Mouse (Mus musculus) liver, embryonic 14.5 days (tissue): ENCODE measurements around the gene Ndufb8. TPM values are rescaled to one million over a fixed set of nuclear protein-coding genes. Genes with fewer than 3 reads are reported as not detected.

Experiments
- ATAC-seq: fragments of 200-750 bp; cut with Nextera tagmentation; 2 replicates; pipeline ENCODE4 v1.8.0; 2017; ENCODE audit warnings: moderate number of reproducible peaks, mild to moderate bottlenecking, moderate library complexity; ENCODE audit not compliant: insufficient read depth
- DNase-seq, 3 experiments: peaks; one replicate each; pipeline ENCODE4 v3.0.0-alpha.2; 2012 to 2013; ENCODE audit warnings: low read depth in 3 of 3, low spot score in 3 of 3
- H3K27ac ChIP-seq: fragments of 300-500 bp; sonication (generic); 2 replicates; pipeline ENCODE4 v1.5.1; 2014; ENCODE audit warnings: moderate library complexity, mild to moderate bottlenecking, control low read depth, inconsistent platforms
- H3K27me3 ChIP-seq: fragments of 300-500 bp; sonication (generic); 2 replicates; pipeline ENCODE4 v1.6.1; 2014; ENCODE audit warnings: mild to moderate bottlenecking, low read length, moderate library complexity; ENCODE audit not compliant: control insufficient read depth, insufficient read depth
- H3K36me3 ChIP-seq: fragments of 300-500 bp; sonication (generic); replicated peaks from 2 replicates; pipeline ENCODE4 v1.6.1; 2014; ENCODE audit warnings: low read depth; ENCODE audit not compliant: control insufficient read depth, insufficient read depth
- H3K4me1 ChIP-seq, 2 experiments: fragments of 200-500 bp in 1 of 2; fragments of 300-500 bp in 1 of 2; sonication (generic) in 1 of 2; replicated peaks; 2 replicates each; pipeline ENCODE4 v1.6.1; 2012 to 2014; ENCODE audit warnings: antibody characterized with exemption in 1 of 2, inconsistent platforms in 1 of 2, low read length in 1 of 2; ENCODE audit not compliant: control insufficient read depth in 2 of 2, insufficient read depth in 2 of 2
- H3K4me2 ChIP-seq: fragments of 300-500 bp; sonication (generic); 2 replicates; pipeline ENCODE4 v1.6.1; 2014; ENCODE audit warnings: low read depth, mild to moderate bottlenecking, control low read depth, moderate library complexity
- H3K4me3 ChIP-seq, 2 experiments: fragments of 200-500 bp in 1 of 2; fragments of 300-500 bp in 1 of 2; sonication (generic) in 1 of 2; 2 replicates each; pipeline ENCODE4 v1.5.1; 2012 to 2014; ENCODE audit warnings: low read depth in 2 of 2, low read length in 2 of 2, mild to moderate bottlenecking in 2 of 2, control low read depth in 1 of 2, inconsistent platforms in 1 of 2, moderate library complexity in 1 of 2; ENCODE audit not compliant: insufficient read depth in 1 of 2
- H3K9ac ChIP-seq: fragments of 300-500 bp; sonication (generic); replicated peaks from 2 replicates; pipeline ENCODE4 v1.6.1; 2014; ENCODE audit warnings: mild to moderate bottlenecking, control low read depth, moderate library complexity
- H3K9me3 ChIP-seq: fragments of 300-500 bp; sonication (generic); 2 replicates; pipeline ENCODE4 v1.6.1; 2016; ENCODE audit warnings: low read length, mixed read lengths; ENCODE audit not compliant: control insufficient read depth
- CTCF ChIP-seq: IDR thresholded peaks from 2 replicates; pipeline ENCODE4 v1.5.1; 2016; ENCODE audit warnings: antibody characterized with exemption, low read depth, control low read depth
- EP300 ChIP-seq: IDR thresholded peaks from 2 replicates; pipeline ENCODE4 v1.6.1; 2016; ENCODE audit warnings: antibody characterized with exemption, low read depth
- WGBS: fragments of 180-500 bp; shearing (Covaris S2); extraction: QIAGEN DNeasy Blood & Tissue Kit; methylation state at CpG from one replicate; pipeline ENCODE4 v1.1.7; 2014; ENCODE audit not compliant: insufficient replicate concordance; 5-methylcytosine and 5-hydroxymethylcytosine counted together
- polyA plus RNA-seq, 2 experiments: library from polyadenylated mRNA; depleted of rRNA in 1 of 2; stranded (reverse) in 1 of 2; unstranded in 1 of 2; fragments of >200 nt; fragmentation: Nextera tagmentation in 1 of 2; extraction: Ambion mirVana in 1 of 2; gene quantifications; 2 replicates each; pipeline versions ENCODE4 v1.2.1 to v1.2.3; 2012 to 2014

The Ndufb8 gene
- polyA plus RNA-seq, 2 experiments: 209 to 349 TPM

DNA sequence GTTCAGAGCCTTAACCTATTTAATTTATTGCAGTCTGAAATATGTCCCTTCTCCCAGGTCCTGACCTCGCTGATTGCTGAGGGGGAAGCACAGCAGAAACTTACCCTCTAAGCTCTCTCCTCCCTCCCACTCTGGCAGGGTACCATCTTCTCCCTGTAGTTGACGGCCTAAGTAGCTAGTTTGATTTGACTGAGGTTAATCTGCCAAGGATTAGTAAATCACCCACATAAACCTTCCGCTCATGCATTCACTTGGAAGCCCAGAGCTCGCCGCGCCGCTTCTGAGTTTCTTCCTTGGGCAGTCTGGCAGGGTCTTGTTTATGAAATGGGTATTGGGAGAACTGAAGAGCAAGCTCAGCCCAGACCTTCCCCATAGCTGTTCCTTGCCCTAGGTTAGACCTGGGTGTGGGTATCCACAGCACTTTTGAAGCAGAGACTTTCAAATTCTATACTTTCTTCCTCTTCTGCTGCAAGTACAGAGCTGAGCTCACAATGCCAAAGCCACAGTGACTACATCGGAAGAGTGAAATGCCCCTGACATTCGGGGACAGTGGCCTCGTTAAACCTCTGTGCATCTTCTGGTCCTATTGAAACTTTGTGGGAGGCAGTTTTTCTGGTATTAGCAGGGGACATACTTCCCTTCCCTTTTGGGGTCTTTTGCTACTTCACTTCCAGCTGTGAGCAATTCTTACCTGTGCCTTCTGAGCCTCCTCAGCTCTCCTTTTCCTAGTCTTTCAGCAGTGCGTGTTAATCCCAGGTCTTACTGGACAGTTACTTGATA is 42.0 kb downstream of the Ndufb8 start:
- H3K4me3 ChIP-seq: no peak overlapping the region
- no peaks in the 10 kb centered on the region for H3K4me1 ChIP-seq
- no peak for TF ChIP-seq EP300
- TF ChIP-seq CTCF: no peak
- no peak overlapping the region for H3K9ac ChIP-seq
- H3K36me3 ChIP-seq: no peaks in the 10 kb centered on the region
- no peak for ATAC-seq
- H3K27ac ChIP-seq: no peak overlapping the region
- WGBS: 25% methylated on average over 11 of the region's 11 CpGs
- no peak for DNase-seq
- peaks cover 62% of the 10 kb centered on the region for H3K27me3 ChIP-seq
- no peaks in the 10 kb centered on the region for H3K9me3 ChIP-seq
- H3K4me2 ChIP-seq: no peak overlapping the region

DNA sequence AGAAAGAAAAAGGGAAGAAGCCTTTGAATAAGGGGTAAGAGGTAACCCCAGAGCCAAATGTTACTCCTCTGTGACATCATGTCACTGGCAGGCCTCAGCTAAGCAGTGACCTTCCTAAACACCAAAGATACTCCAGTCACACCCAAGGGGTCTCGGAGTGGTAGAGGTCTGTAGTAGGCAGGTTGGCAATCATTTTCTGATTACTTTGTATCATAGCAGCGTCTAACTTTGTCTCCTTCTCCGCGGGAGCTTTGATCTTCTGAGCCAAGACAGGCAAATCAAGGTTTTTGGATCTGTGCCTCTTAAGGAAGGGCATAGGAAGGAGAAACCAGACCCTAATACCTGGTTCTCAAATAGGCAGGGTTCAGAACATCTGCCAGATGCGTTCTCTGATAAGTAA is 42.6 kb downstream of the Ndufb8 start:
- no peak overlapping the region for H3K9ac ChIP-seq
- peaks cover 62% of the 10 kb centered on the region for H3K27me3 ChIP-seq
- TF ChIP-seq EP300: no peak
- TF ChIP-seq CTCF: no peak
- no peak for ATAC-seq
- no peaks in the 10 kb centered on the region for H3K36me3 ChIP-seq
- WGBS: 26% methylated on average over 5 of the region's 5 CpGs
- no peak overlapping the region for H3K4me2 ChIP-seq
- DNase-seq: no peak
- H3K9me3 ChIP-seq: no peaks in the 10 kb centered on the region
- no peaks in the 10 kb centered on the region for H3K4me1 ChIP-seq
- H3K27ac ChIP-seq: no peak overlapping the region
- no peak overlapping the region for H3K4me3 ChIP-seq

DNA sequence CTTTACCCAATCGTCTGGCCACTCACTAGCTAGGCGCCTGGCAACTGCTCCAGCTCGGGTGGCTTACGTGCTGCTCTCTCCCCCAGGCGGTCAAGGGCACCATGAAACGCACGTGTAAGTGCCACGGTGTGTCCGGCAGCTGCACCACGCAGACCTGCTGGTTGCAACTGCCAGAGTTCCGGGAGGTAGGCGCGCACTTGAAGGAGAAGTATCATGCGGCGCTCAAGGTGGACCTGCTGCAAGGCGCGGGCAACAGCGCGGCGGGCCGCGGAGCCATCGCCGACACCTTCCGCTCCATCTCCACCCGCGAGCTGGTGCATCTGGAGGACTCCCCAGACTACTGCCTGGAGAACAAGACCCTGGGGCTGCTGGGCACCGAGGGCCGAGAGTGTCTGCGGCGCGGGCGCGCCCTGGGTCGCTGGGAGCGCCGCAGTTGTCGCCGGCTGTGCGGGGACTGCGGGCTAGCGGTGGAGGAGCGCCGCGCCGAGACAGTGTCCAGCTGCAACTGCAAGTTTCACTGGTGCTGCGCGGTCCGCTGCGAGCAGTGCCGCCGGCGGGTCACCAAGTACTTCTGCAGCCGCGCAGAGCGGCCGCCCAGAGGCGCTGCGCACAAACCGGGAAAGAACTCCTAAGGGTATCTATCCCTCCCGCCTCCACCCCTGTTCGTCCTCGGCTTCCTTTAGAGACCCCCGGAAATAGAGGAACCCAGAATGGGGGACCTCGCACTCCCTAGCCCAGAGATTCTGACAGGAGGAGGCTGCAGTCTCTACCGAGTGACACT is 43.6 kb downstream of the Ndufb8 start:
- peak overlapping the region; percentile 38 for H3K4me2 ChIP-seq
- 1% methylated on average over 66 of the region's 66 CpGs for WGBS
- no peak for DNase-seq
- no peak overlapping the region for H3K9ac ChIP-seq
- ATAC-seq: no peak
- H3K27me3 ChIP-seq: peaks cover 62% of the 10 kb centered on the region
- TF ChIP-seq EP300: no peak
- no peak for TF ChIP-seq CTCF
- no peaks in the 10 kb centered on the region for H3K4me1 ChIP-seq
- peak overlapping the region in 1 of 2 experiments; percentile 20; a peak in 1 of 4 replicates for H3K4me3 ChIP-seq
- H3K27ac ChIP-seq: no peak overlapping the region
- no peaks in the 10 kb centered on the region for H3K36me3 ChIP-seq
- H3K9me3 ChIP-seq: no peaks in the 10 kb centered on the region

DNA sequence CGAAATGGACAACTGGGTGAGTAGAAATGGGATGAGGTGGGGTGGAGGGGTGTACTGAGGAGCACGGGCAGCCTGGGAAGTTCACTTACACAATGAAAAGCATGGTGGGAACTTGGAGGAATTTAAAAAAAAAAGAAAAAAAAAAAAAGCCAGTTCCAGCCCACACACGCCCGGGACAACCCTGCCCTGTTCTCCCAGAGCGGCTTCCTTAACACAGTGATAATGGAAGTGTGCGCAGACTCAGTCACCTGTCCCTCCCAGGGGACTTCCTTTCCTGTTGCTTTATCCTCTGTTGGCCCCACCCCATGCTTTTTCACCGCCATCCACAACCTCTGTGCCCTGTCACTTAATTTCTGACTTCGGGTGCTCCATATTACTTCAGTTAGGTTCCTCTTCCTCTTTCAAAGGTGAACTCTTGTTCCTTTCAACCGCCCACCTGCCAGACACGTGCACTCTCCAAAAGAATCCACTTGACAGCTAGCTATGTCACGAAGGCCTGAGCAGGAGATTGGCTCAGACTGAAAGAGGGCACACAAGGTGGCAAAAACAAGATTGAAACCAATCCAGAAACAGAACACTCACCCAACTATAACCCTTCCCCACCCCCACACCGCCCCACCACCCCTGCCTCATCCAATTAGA is 44.6 kb downstream of the Ndufb8 start:
- TF ChIP-seq CTCF (no peak), EP300 (no peak)
- ATAC-seq: no peak
- H3K9me3 ChIP-seq: no peaks in the 10 kb centered on the region
- H3K27ac ChIP-seq: no peak overlapping the region
- WGBS: 6% methylated on average over 12 of the region's 12 CpGs
- H3K27me3 ChIP-seq: peaks cover 62% of the 10 kb centered on the region
- H3K36me3 ChIP-seq: no peaks in the 10 kb centered on the region
- no peak overlapping the region for H3K9ac ChIP-seq
- H3K4me2 ChIP-seq: no peak overlapping the region
- no peak for DNase-seq
- no peak overlapping the region for H3K4me3 ChIP-seq
- no peaks in the 10 kb centered on the region for H3K4me1 ChIP-seq

GRCm38 (mm10) chr19:44502741-44503140 is 52.5 kb downstream of the Ndufb8 start:
- ATAC-seq (no peak), DNase-seq (no peak)
- no peak overlapping the region for H3K4me3 ChIP-seq
- H3K27ac ChIP-seq: no peak overlapping the region
- TF ChIP-seq EP300 (no peak), CTCF (no peak)
- H3K27me3 ChIP-seq: no peaks in the 10 kb centered on the region; the same call in 1 of the 2 replicates
- no peak overlapping the region for H3K4me2 ChIP-seq
- no peaks in the 10 kb centered on the region for H3K36me3 ChIP-seq
- no peaks in the 10 kb centered on the region for H3K4me1 ChIP-seq
- 60% methylated on average over 4 of the region's 4 CpGs for WGBS
- H3K9ac ChIP-seq: no peak overlapping the region
- H3K9me3 ChIP-seq: no peaks in the 10 kb centered on the region
